Mouse (Mus musculus) midbrain, embryonic 11.5 days (tissue): ENCODE data around the gene Ly6g6e. TPM values are rescaled to one million over a fixed set of nuclear protein-coding genes. Genes with fewer than 3 reads are reported as not detected.

Experiments
- ATAC-seq: fragments of 200-750 bp; cut with Nextera tagmentation; 2 replicates; pipeline ENCODE4 v1.8.0; 2017; ENCODE audit warnings: moderate TSS enrichment, moderate library complexity; ENCODE audit not compliant: low FRiP score
- DNase-seq: peaks from one replicate; pipeline ENCODE4 v3.0.0; 2015; ENCODE audit warnings: low spot score; ENCODE audit errors: missing footprints
- H3K27ac ChIP-seq: fragments of 300-500 bp; sonication (generic); 2 replicates; pipeline ENCODE4 v1.5.1; 2014; ENCODE audit warnings: low read depth, low read length
- H3K27me3 ChIP-seq: fragments of 300-500 bp; sonication (generic); 2 replicates; pipeline ENCODE4 v1.6.1; 2014; ENCODE audit warnings: mild to moderate bottlenecking, low read length, moderate library complexity, mixed read lengths; ENCODE audit not compliant: control insufficient read depth, insufficient read depth
- H3K36me3 ChIP-seq: fragments of 300-500 bp; sonication (generic); 2 replicates; pipeline ENCODE4 v1.6.1; 2014; ENCODE audit warnings: mild to moderate bottlenecking, low read length, moderate library complexity, mixed read lengths; ENCODE audit not compliant: control insufficient read depth, insufficient read depth
- H3K4me1 ChIP-seq: fragments of 300-500 bp; sonication (generic); 2 replicates; pipeline ENCODE4 v1.6.1; 2014; ENCODE audit warnings: low read length; ENCODE audit not compliant: control insufficient read depth, insufficient read depth
- H3K4me2 ChIP-seq: fragments of 300-500 bp; sonication (generic); 2 replicates; pipeline ENCODE4 v1.6.1; 2014; ENCODE audit warnings: mild to moderate bottlenecking, moderate library complexity
- H3K4me3 ChIP-seq: fragments of 300-500 bp; sonication (generic); 2 replicates; pipeline ENCODE4 v1.5.1; 2014; ENCODE audit warnings: low read depth, low read length
- H3K9ac ChIP-seq: fragments of 300-500 bp; sonication (generic); 2 replicates; pipeline ENCODE4 v1.6.1; 2014; ENCODE audit warnings: low read length
- H3K9me3 ChIP-seq: fragments of 300-500 bp; sonication (generic); 2 replicates; pipeline ENCODE4 v1.6.1; 2016; ENCODE audit warnings: low read length; ENCODE audit not compliant: control insufficient read depth
- WGBS: fragments of 180-500 bp; shearing (Covaris S2); extraction: QIAGEN DNeasy Blood & Tissue Kit; methylation state at CpG from one replicate; pipeline ENCODE4 v1.1.7; 2014; 5-methylcytosine and 5-hydroxymethylcytosine counted together
- polyA plus RNA-seq: library from polyadenylated mRNA; unstranded; fragments of >200 nt; fragmentation: Nextera tagmentation; extraction: Ambion mirVana; gene quantifications from 2 replicates; pipeline ENCODE4 v1.2.1, GENCODE M21; 2014

Gene Ly6g6e
- polyA plus RNA-seq, 1 experiment from 2014 or later = not detected

GRCm38 (mm10) chr17:35048149-35048931 is 28.4 kb upstream of the Ly6g6e start:
- ATAC-seq (no peak), DNase-seq (no peak)
- Histone ChIP-seq H3K4me2 (peak overlapping the region; percentile 12; the same call in 1 of the 2 replicates), H3K9ac (peak overlapping the region; percentile 34; the same call in 1 of the 2 replicates), H3K4me1 (peaks cover 52% of the 10 kb centered on the region), H3K36me3 (peaks cover 2% of the 10 kb centered on the region; the same call in 1 of the 2 replicates), H3K9me3 (no peaks in the 10 kb centered on the region), H3K4me3 (no peak overlapping the region), H3K27me3 (no peaks in the 10 kb centered on the region), H3K27ac (peak overlapping the region; percentile 57; the same call in 1 of the 2 replicates)
- 34% methylated on average over 11 of the region's 11 CpGs for WGBS

- Histone ChIP-seq H3K4me2 (peak overlapping the region; percentile 68; the same call in 1 of the 2 replicates), H3K4me1 (peaks cover 52% of the 10 kb centered on the region), H3K9ac (no peak overlapping the region), H3K4me3 (no peak overlapping the region; the same call in 1 of the 2 replicates), H3K36me3 (peaks cover 7% of the 10 kb centered on the region), H3K27me3 (no peaks in the 10 kb centered on the region), H3K27ac (peak overlapping the region; percentile 90; the same call in 1 of the 2 replicates), H3K9me3 (no peaks in the 10 kb centered on the region)
- DNase-seq (no peak), ATAC-seq (no peak)
- 66% methylated on average over 5 of the region's 5 CpGs for WGBS
Observed at GRCm38 (mm10) chr17:35048932-35049440, 27.7 kb upstream of the Ly6g6e start.

GRCm38 (mm10) chr17:35049561-35050016 is 27.1 kb upstream of the Ly6g6e start, which contains the start of gene Clic1:
TSS of gene Clic1 (plus strand) at chr17:35049966.
- peak within 1 kb of the TSS; percentile 54 for H3K4me3 ChIP-seq
- ATAC-seq = peak; percentile 14; the same call in 1 of the 2 replicates

GRCm38 (mm10) chr17:35050126-35050750 is 26.5 kb upstream of the Ly6g6e start:
- H3K9ac ChIP-seq = peak overlapping the region; percentile 83
- DNase-seq (peak; percentile 97), ATAC-seq (0 out of 2 replicates have a peak, but pooled peaks have one; percentile 6)
- peak overlapping the region; percentile 68 for H3K4me2 ChIP-seq
- H3K9me3 ChIP-seq = no peaks in the 10 kb centered on the region
- WGBS = under 1% methylated on average over 26 of the region's 27 CpGs
- peak overlapping the region; percentile 54 for H3K4me3 ChIP-seq
- H3K27ac ChIP-seq = peak overlapping the region; percentile 90
- H3K4me1 ChIP-seq = peaks cover 52% of the 10 kb centered on the region
- H3K27me3 ChIP-seq = no peaks in the 10 kb centered on the region
- peaks cover 10% of the 10 kb centered on the region for H3K36me3 ChIP-seq

More at GRCm38 (mm10) chr17:35049561-35050016, 27.1 kb upstream of the Ly6g6e start, which contains the start of gene Clic1:
- Histone ChIP-seq H3K36me3 (peaks cover 10% of the 10 kb centered on the region), H3K9ac (peak within 1 kb of the TSS; percentile 83), H3K27ac (peak within 1 kb of the TSS; percentile 90), H3K27me3 (no peaks in the 10 kb centered on the region), H3K4me2 (peak within 1 kb of the TSS; percentile 68), H3K9me3 (no peaks in the 10 kb centered on the region), H3K4me1 (peaks cover 52% of the 10 kb centered on the region)
- DNase-seq = peak; percentile 97
- 1% methylated on average over 11 of the region's 11 CpGs for WGBS

GRCm38 (mm10) chr17:35051156-35052086 is 25.3 kb upstream of the Ly6g6e start:
- Histone ChIP-seq H3K4me3 (peak overlapping the region; percentile 54), H3K4me2 (peak overlapping the region; percentile 68), H3K4me1 (peaks cover 46% of the 10 kb centered on the region), H3K27ac (peak overlapping the region; percentile 88), H3K9ac (peak overlapping the region; percentile 83), H3K9me3 (no peaks in the 10 kb centered on the region), H3K27me3 (no peaks in the 10 kb centered on the region), H3K36me3 (peaks cover 15% of the 10 kb centered on the region)
- 3% methylated on average over 21 of the region's 21 CpGs for WGBS
- peak; percentile 97 for DNase-seq
- peak; percentile 75 for ATAC-seq

GRCm38 (mm10) chr17:35052271-35052798 is 24.4 kb upstream of the Ly6g6e start:
- Histone ChIP-seq H3K9ac (peak overlapping the region; percentile 83), H3K4me2 (peak overlapping the region; percentile 68), H3K27me3 (no peaks in the 10 kb centered on the region), H3K4me3 (peak overlapping the region; percentile 54), H3K27ac (peak overlapping the region; percentile 88), H3K36me3 (peaks cover 15% of the 10 kb centered on the region), H3K4me1 (peaks cover 40% of the 10 kb centered on the region), H3K9me3 (no peaks in the 10 kb centered on the region)
- ATAC-seq (no peak), DNase-seq (no peak)
- 81% methylated on average over 12 of the region's 12 CpGs for WGBS

- peaks cover 27% of the 10 kb centered on the region for H3K4me1 ChIP-seq
- WGBS = 93% methylated on average over 7 of the region's 7 CpGs
- H3K36me3 ChIP-seq = peaks cover 18% of the 10 kb centered on the region
Observed at GRCm38 (mm10) chr17:35055691-35056495, 20.8 kb upstream of the Ly6g6e start.

More at GRCm38 (mm10) chr17:35055691-35056495, 20.8 kb upstream of the Ly6g6e start:
- no peak for ATAC-seq
- Histone ChIP-seq H3K27me3 (no peaks in the 10 kb centered on the region), H3K9ac (no peak overlapping the region), H3K4me2 (no peak overlapping the region), H3K27ac (no peak overlapping the region), H3K4me3 (no peak overlapping the region), H3K9me3 (no peaks in the 10 kb centered on the region)
- no peak for DNase-seq
